Mouse (Mus musculus) hindbrain, embryonic 12.5 days (tissue): ENCODE results near the gene Gm20388. TPM values are rescaled to one million over a fixed set of nuclear protein-coding genes. Genes with fewer than 3 reads are reported as not detected.
A peak's percentile ranks its signal among the peaks of the same experiment; 100 is the strongest.

ENCODE experiments used
- ATAC-seq: fragments of 200-750 bp; cut with Nextera tagmentation; 2 replicates; pipeline ENCODE4 v1.8.0; 2017; ENCODE audit warnings: moderate TSS enrichment; ENCODE audit not compliant: low FRiP score
- H3K27ac ChIP-seq: fragments of 300-500 bp; sonication (generic); 2 replicates; pipeline ENCODE4 v1.5.1; 2016; ENCODE audit warnings: mild to moderate bottlenecking
- H3K27me3 ChIP-seq: fragments of 300-500 bp; sonication (generic); 2 replicates; pipeline ENCODE4 v1.6.1; 2016; ENCODE audit warnings: mild to moderate bottlenecking
- H3K36me3 ChIP-seq: fragments of 300-500 bp; sonication (generic); 2 replicates; pipeline ENCODE4 v1.6.1; 2016; ENCODE audit warnings: mild to moderate bottlenecking
- H3K4me1 ChIP-seq: fragments of 300-500 bp; sonication (generic); 2 replicates; pipeline ENCODE4 v1.6.1; 2016
- H3K4me2 ChIP-seq: fragments of 300-500 bp; sonication (generic); replicated peaks from 2 replicates; pipeline ENCODE4 v1.6.1; 2016; ENCODE audit warnings: mild to moderate bottlenecking
- H3K4me3 ChIP-seq: fragments of 300-500 bp; sonication (generic); 2 replicates; pipeline ENCODE4 v1.5.1; 2016; ENCODE audit warnings: mild to moderate bottlenecking
- H3K9ac ChIP-seq: fragments of 300-500 bp; sonication (generic); 2 replicates; pipeline ENCODE4 v1.6.1; 2016; ENCODE audit warnings: mild to moderate bottlenecking, moderate library complexity
- H3K9me3 ChIP-seq: fragments of 300-500 bp; sonication (generic); replicated peaks from 2 replicates; pipeline ENCODE4 v1.6.1; 2016; ENCODE audit warnings: mild to moderate bottlenecking
- WGBS: fragments of 180-500 bp; shearing (Covaris S2); methylation state at CpG from one replicate; pipeline ENCODE4 v1.1.7; 2016; 5-methylcytosine and 5-hydroxymethylcytosine counted together
- polyA plus RNA-seq: library from polyadenylated mRNA; unstranded; fragments of >200 nt; fragmentation: Nextera tagmentation; extraction: Ambion mirVana; gene quantifications from 2 replicates; pipeline ENCODE4 v1.2.1, GENCODE M21; 2016

The Gm20388 gene
- polyA plus RNA-seq, 1 experiment from 2014 or later, result not detected

DNA sequence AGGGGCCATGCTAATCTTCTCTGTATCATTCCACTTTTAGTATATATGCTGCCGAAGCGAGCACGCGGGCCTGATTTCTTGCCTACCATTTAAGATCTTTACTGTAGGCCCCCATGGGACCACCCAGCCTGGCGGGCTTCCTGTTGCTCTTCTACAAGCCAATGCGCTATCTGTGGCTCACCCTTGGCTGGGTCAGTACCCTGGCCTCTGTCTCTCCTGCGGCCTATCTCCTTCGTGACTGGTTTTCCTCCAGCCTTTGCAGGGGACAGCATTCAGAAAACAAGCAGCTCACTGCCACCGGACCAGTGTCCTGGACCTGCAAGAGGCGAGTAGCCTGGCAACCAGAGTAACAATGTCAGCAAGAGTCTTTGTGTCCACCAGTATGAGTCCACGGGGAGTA lies 2610.0 kb downstream of the Gm20388 start:
- Histone ChIP-seq H3K36me3 (no peaks in the 10 kb centered on the region), H3K9me3 (no peaks in the 10 kb centered on the region), H3K4me1 (peaks cover 54% of the 10 kb centered on the region), H3K4me3 (no peak overlapping the region), H3K4me2 (no peak overlapping the region), H3K9ac (no peak overlapping the region), H3K27me3 (no peaks in the 10 kb centered on the region), H3K27ac (no peak overlapping the region)
- ATAC-seq, result no peak
- WGBS, result 65% methylated on average over 11 of the region's 11 CpGs

DNA sequence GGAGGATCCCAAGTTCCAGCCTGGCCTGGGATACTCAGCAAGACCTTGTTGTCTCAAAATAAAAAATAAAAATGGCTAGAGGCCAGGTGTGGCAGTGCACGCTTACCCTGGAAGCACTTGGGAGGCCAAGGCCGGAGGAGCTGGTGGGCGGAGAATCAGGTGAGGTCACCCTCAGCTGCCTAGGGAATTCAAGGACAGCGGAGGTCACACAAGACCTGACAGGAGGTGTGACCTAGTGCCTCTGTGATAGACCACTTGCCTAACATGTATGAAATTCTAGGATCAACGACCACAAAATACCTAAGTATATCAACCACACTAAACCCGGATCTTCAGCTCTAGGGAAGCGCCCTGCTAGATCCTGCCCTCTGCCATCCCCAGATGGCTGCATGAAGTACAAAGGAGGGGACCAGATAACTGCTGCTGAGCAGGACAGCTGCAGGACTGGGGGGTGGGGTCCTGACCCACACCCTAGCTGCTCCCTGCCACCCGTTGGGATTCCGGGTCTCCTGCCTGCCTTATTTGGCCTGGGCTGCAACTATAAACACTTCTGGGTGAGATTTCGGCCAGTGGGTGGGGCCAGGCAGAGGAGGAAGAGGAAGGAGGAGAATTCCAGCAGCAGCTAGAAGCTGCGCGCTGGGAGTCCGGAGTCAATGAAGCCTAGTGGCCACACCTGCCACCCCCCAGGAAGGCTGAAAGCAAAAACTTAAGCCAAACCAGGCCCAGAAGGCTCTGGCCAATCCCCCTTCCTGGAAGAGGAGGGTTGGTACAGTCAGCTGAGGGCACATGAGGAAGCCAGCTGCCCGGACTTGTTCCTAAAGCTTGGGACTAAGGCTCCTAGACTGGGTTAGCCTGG lies 2612.4 kb downstream of the Gm20388 start:
- WGBS, result 53% methylated on average over 14 of the region's 14 CpGs
- no peak overlapping the region for H3K4me3 ChIP-seq
- H3K4me2 ChIP-seq, result peak overlapping the region; percentile 24; the same call in 1 of the 2 replicates
- H3K9me3 ChIP-seq, result no peaks in the 10 kb centered on the region; the same call in 1 of the 2 replicates
- H3K4me1 ChIP-seq, result peaks cover 48% of the 10 kb centered on the region
- no peaks in the 10 kb centered on the region for H3K36me3 ChIP-seq
- peak overlapping the region; percentile 77 for H3K27ac ChIP-seq
- H3K27me3 ChIP-seq, result no peaks in the 10 kb centered on the region
- H3K9ac ChIP-seq, result no peak overlapping the region
- ATAC-seq, result peak; percentile 23; the same call in 1 of the 2 replicates

DNA sequence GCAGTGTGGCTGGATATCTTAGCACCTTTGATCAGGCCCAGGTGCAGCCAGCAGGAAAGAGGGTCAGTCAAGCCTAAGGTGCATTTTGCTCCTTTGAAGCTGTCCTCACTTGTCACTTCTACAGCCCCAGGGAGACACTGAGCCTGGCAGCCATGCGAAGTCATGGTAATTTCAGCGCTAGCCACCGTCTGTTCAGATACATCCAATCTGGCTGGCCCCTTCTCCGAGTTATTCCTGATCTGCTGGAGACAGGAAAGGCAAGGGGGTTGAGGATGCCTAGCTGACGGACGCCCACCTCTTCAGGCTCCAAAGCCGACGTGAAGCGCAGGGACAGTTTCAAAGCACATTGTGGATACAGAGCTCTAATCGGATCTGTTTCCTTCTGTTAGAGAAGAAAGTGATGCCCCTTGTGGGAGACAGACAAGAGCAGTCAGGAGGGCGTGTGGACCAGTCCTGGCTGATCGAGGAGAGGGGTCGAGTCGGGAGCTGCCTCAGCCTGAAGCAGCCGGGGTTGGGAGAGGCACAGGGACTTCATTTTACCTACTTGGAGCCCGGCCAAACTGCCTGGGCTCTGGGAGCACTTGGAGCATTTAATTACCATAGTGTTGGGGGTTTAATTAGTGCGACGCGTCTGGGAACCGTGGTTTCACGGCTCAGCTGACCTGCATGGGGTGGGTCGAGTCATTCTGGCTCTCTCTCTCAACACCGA lies 2613.2 kb downstream of the Gm20388 start:
- peak; percentile 75 for ATAC-seq
- Histone ChIP-seq H3K4me2 (peak overlapping the region; percentile 24), H3K27me3 (no peaks in the 10 kb centered on the region), H3K4me3 (no peak overlapping the region), H3K9me3 (no peaks in the 10 kb centered on the region; the same call in 1 of the 2 replicates), H3K36me3 (no peaks in the 10 kb centered on the region), H3K9ac (no peak overlapping the region), H3K4me1 (peaks cover 40% of the 10 kb centered on the region), H3K27ac (peak overlapping the region; percentile 77)
- 18% methylated on average over 23 of the region's 23 CpGs for whole genome bisulfite sequencing

DNA sequence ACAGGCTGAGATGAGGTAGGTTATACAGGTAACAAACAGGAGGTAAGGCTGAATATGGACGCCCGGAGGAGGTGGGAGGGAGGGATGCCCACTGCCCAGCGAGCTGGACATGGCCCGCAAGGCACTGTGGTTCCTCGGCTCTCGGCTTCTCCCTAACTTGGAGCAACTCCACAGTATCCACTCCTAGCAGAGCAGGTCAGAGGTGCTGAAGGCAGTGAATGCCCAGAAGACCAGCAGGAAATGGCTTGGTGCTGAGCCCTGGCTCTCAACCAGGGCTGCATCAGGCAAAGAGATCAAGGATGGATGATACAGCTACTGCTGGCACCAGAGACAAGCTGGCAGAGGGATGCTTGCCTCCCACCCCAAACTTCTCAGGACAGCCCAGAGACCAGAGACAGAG lies 2613.9 kb downstream of the Gm20388 start:
- H3K27ac ChIP-seq, result peak overlapping the region; percentile 1; the same call in 1 of the 2 replicates
- WGBS, result 87% methylated on average over 6 of the region's 6 CpGs
- no peak overlapping the region for H3K9ac ChIP-seq
- no peak overlapping the region for H3K4me2 ChIP-seq
- H3K27me3 ChIP-seq, result no peaks in the 10 kb centered on the region
- peaks cover 40% of the 10 kb centered on the region for H3K4me1 ChIP-seq
- H3K4me3 ChIP-seq, result no peak overlapping the region
- H3K9me3 ChIP-seq, result no peaks in the 10 kb centered on the region; the same call in 1 of the 2 replicates
- ATAC-seq, result no peak
- H3K36me3 ChIP-seq, result no peaks in the 10 kb centered on the region

DNA sequence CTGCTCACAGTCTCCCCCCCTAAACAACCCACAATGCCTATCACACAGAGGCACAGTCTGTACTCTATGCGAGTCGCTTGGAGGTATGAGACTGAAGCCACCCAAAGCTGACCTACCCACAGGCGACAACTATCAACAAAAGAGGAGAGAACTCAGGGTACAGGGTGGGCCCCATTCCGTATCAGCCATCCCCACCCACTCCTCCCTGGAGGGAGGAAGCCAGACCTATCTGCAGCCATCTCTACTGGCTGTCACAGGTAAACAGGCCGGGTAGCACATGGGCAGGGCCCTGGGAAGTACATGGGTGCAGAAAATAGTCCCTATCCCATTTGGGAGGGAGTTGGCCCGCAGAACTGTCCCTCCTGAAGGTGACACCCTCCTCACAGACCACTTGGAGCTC lies 2614.4 kb downstream of the Gm20388 start:
- H3K4me3 ChIP-seq, result no peak overlapping the region
- no peaks in the 10 kb centered on the region; the same call in 1 of the 2 replicates for H3K9me3 ChIP-seq
- H3K4me2 ChIP-seq, result no peak overlapping the region
- no peak overlapping the region for H3K27ac ChIP-seq
- no peak overlapping the region for H3K9ac ChIP-seq
- 76% methylated on average over 6 of the region's 6 CpGs for WGBS
- H3K36me3 ChIP-seq, result no peaks in the 10 kb centered on the region
- peaks cover 40% of the 10 kb centered on the region for H3K4me1 ChIP-seq
- no peak for ATAC-seq
- no peaks in the 10 kb centered on the region for H3K27me3 ChIP-seq

DNA sequence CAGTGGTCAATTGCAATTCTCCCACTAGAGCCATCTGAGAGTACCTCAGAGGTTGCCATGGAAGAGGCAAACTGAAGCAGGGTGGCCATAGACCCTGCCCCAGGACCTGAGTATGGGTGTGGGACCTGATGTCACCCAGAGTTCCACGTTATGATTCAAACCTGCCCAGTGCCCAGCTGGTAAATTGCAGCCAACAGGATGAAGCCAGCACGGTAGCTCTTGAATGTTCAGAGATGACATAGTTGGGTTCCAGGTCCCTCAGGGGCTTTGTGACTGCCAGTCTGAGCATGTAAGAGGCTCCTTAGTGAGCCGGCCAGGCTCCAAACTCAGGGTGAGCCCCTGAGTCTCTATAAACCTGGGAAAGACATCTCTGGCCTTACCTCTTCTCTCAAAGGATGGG lies 2615.4 kb downstream of the Gm20388 start:
- Histone ChIP-seq H3K9me3 (no peaks in the 10 kb centered on the region; the same call in 1 of the 2 replicates), H3K27me3 (no peaks in the 10 kb centered on the region), H3K4me3 (no peak overlapping the region), H3K4me1 (peaks cover 35% of the 10 kb centered on the region), H3K9ac (no peak overlapping the region), H3K27ac (no peak overlapping the region), H3K4me2 (no peak overlapping the region), H3K36me3 (no peaks in the 10 kb centered on the region)
- ATAC-seq, result no peak
- 74% methylated on average over 3 of the region's 3 CpGs for WGBS

DNA sequence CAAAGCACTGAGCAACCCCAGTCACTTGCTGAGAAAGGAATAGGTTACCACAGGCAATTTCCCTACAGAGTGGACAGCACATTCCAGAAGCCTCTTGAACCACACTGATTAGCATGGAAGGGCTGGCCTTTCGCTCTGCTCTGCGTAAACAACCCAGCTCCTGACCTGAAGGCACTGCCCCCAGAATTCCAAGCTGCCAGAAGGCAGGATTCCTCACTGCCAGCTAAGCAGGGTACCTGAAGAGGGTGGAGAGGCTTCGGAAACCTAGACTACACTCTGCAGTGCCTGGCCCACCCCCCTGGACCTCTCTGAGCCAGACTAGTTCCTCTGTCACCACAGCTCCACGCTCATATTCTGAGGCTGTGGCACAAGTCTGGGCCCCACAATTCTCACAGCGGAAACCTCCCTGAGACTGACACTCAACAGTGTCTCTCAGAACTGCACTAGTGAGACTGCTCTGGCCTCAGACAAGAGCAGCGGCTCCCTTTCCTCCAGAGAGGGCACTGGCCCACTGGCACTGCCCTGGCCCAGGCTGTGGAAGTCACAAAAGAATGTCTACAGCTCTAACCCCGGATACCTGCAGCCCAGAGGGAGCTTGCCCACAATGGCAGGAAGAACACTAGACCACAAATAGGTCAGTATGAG lies 2616.0 kb downstream of the Gm20388 start:
- H3K9ac ChIP-seq, result no peak overlapping the region
- whole genome bisulfite sequencing, result 69% methylated on average over 7 of the region's 7 CpGs
- no peak overlapping the region for H3K27ac ChIP-seq
- H3K4me3 ChIP-seq, result no peak overlapping the region
- no peaks in the 10 kb centered on the region; the same call in 1 of the 2 replicates for H3K9me3 ChIP-seq
- peaks cover 35% of the 10 kb centered on the region for H3K4me1 ChIP-seq
- H3K4me2 ChIP-seq, result no peak overlapping the region
- H3K36me3 ChIP-seq, result no peaks in the 10 kb centered on the region
- no peaks in the 10 kb centered on the region for H3K27me3 ChIP-seq
- ATAC-seq, result no peak

DNA sequence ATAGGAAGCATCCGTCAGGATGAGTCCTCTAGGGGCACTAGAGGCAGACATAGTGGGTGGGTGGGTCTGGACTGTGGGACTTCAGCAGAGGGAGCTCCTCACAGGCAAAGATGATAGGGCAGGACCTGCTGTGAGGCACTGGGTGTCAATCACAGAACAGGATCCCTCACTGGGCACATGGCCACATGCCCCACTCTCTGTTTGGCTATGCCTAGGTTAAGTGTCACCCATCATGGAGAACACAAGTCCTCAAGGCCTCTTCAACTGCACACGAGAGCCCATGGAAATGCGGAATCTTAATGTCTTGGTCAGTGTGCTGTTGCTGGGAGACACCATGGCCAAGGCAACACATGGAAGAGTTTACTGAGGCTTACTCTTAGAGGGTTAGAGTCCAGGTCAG lies 2617.3 kb downstream of the Gm20388 start:
- H3K4me2 ChIP-seq, result no peak overlapping the region
- no peaks in the 10 kb centered on the region for H3K36me3 ChIP-seq
- H3K27ac ChIP-seq, result no peak overlapping the region
- 92% methylated on average over 3 of the region's 3 CpGs for WGBS
- no peak for ATAC-seq
- no peak overlapping the region for H3K9ac ChIP-seq
- peaks cover 30% of the 10 kb centered on the region for H3K4me1 ChIP-seq
- H3K9me3 ChIP-seq, result no peaks in the 10 kb centered on the region; the same call in 1 of the 2 replicates
- no peak overlapping the region for H3K4me3 ChIP-seq
- no peaks in the 10 kb centered on the region for H3K27me3 ChIP-seq

DNA sequence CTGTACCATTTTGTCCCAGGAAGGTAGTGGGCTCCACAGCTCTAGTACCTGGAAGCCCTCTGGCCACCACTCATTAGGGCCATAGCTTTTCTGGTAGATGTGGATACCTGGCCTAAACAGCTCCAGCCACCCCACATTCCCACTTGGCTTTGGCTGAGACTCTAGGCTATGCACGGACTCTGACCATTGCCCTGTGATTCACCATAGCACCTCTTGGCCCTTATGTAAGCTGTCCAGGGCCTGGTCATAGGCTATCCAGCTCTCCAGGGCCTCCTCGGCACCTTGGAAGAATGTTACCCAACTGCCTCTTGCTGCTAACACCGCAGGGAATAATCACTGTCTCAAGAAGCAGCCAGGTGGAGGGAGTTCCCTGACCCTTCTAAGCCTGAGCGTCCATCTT lies 2618.5 kb downstream of the Gm20388 start:
- Histone ChIP-seq H3K27me3 (no peaks in the 10 kb centered on the region), H3K36me3 (no peaks in the 10 kb centered on the region), H3K4me2 (no peak overlapping the region), H3K9ac (no peak overlapping the region), H3K27ac (no peak overlapping the region), H3K4me1 (peaks cover 18% of the 10 kb centered on the region), H3K4me3 (no peak overlapping the region), H3K9me3 (no peaks in the 10 kb centered on the region; the same call in 1 of the 2 replicates)
- 92% methylated on average over 4 of the region's 4 CpGs for WGBS
- ATAC-seq, result no peak

DNA sequence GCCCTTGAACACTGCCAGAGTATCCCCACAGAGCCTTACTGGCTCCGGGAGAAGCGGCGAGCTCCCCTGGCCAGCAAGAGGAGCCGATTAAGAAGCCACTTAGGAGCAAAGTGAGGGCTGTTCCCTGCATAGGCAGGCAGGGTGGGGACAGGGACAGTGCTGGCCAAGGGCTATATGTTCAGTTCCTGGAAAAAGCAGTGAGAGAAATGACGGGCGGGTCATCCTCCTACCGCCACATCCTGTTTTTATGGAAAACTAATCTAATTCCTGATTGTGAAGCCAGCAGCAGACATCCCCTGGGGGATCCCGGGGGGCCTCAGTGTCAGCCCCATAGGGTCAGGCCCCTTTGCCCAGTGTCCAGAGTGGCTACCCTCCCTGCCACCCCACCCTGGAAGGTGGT lies 2620.7 kb downstream of the Gm20388 start:
- no peaks in the 10 kb centered on the region for H3K4me1 ChIP-seq
- H3K27ac ChIP-seq, result no peak overlapping the region
- H3K27me3 ChIP-seq, result no peaks in the 10 kb centered on the region
- H3K4me3 ChIP-seq, result no peak overlapping the region
- no peak for ATAC-seq
- no peaks in the 10 kb centered on the region for H3K36me3 ChIP-seq
- WGBS, result 86% methylated on average over 8 of the region's 8 CpGs
- H3K9ac ChIP-seq, result no peak overlapping the region
- no peak overlapping the region for H3K4me2 ChIP-seq
- H3K9me3 ChIP-seq, result no peaks in the 10 kb centered on the region; the same call in 1 of the 2 replicates

DNA sequence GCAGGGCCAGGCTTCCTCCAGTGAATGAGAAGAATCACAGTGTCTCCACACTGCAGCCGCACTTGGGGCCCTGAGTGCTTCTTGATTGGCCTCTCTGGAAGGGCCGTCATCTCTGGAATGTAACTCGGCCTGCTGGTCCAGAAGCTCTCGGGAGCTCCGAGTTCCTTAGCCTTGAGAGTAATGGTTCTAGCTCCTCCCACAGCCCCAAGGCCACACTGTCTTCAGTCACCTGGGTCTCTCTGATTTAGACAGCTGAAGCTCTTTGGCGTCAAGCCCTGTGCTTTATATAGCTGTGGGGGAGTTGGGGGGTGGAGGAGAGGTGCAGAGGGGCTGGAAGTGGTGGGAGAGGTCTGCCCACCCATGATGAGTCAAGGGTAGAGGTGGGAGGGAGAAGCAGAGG lies 2626.4 kb downstream of the Gm20388 start:
- no peak overlapping the region for H3K4me3 ChIP-seq
- no peak overlapping the region for H3K9ac ChIP-seq
- no peak for ATAC-seq
- H3K27ac ChIP-seq, result no peak overlapping the region
- 64% methylated on average over 6 of the region's 6 CpGs for WGBS
- no peak overlapping the region for H3K4me2 ChIP-seq
- no peaks in the 10 kb centered on the region for H3K4me1 ChIP-seq
- no peaks in the 10 kb centered on the region for H3K36me3 ChIP-seq
- no peaks in the 10 kb centered on the region for H3K27me3 ChIP-seq
- H3K9me3 ChIP-seq, result no peaks in the 10 kb centered on the region

DNA sequence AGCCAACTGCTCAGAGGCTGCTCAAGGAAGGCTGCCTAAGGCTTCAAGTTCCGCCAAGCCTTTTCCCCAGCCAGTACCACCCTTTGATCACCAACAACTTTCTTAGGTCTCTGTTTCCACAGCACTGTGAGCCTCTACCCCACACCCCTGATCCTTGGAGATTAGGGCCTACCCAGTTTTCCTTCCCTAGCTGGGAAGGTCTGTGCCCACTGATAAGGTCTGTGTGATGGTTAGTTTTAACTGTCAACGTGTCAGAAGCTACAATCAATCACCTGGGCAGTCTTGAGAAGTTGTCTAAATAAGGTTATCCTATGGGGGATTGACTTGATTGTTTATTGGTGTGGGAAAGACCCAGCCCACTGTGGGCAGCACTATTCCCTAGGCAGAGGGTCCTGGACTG lies 2627.2 kb downstream of the Gm20388 start:
- WGBS, result 89% methylated on average over 2 of the region's 2 CpGs
- Histone ChIP-seq H3K4me3 (no peak overlapping the region), H3K4me2 (no peak overlapping the region), H3K9me3 (no peaks in the 10 kb centered on the region), H3K27ac (no peak overlapping the region), H3K36me3 (no peaks in the 10 kb centered on the region), H3K27me3 (no peaks in the 10 kb centered on the region), H3K9ac (no peak overlapping the region), H3K4me1 (no peaks in the 10 kb centered on the region)
- ATAC-seq, result no peak
